Comparison of ENCODE assay signal across 26 mouse cellular contexts in genomic region chr6:131344346-131344745, GRCm38 (mm10). TPM values are rescaled to one million over a fixed set of nuclear protein-coding genes. Genes with fewer than 3 reads are reported as not detected.
"Had no signal": no experiment of that assay in that cellular context is flagged by ENCODE, and none has a peak within 500 bp of the region (broad histone marks: within the 10 kb centered on the region; RNA-seq: fewer than 3 reads in every experiment).

No protein-coding gene starts in this region.

- H3K4me1 ChIP-seq: heart, embryonic 10.5 days; heart, embryonic 12.5 days; hindbrain, embryonic 10.5 days; hindbrain, embryonic 12.5 days; limb, embryonic 13.5 days; limb, embryonic 15.5 days; liver, embryonic 12.5 days had no signal

- H3K36me3 ChIP-seq: heart, embryonic 10.5 days; heart, embryonic 12.5 days; hindbrain, embryonic 10.5 days; hindbrain, embryonic 12.5 days; limb, embryonic 13.5 days; limb, embryonic 15.5 days; liver, embryonic 12.5 days had no signal

- H3K4me3 ChIP-seq: gastrocnemius, adult 2 months; heart, embryonic 10.5 days; heart, embryonic 12.5 days; hindbrain, embryonic 10.5 days; hindbrain, embryonic 12.5 days; limb, embryonic 13.5 days; limb, embryonic 15.5 days; liver, embryonic 12.5 days had no signal

- DNase-seq: gastrocnemius, adult 2 months; gastrocnemius, postnatal 10 days; gastrocnemius, postnatal 25 days; heart, adult 18-20 months; heart, postnatal 10 days; heart, postnatal 4 days; kidney, adult 18-20 months; kidney, adult 8-10 months; kidney, postnatal 14 days; kidney, postnatal 36 days; layer of hippocampus, adult 9-11 months; layer of hippocampus, postnatal 36 days; left cerebral cortex, postnatal 4 days had no signal

- H3K9ac ChIP-seq: heart, embryonic 12.5 days; hindbrain, embryonic 12.5 days; hindbrain, embryonic 14.5 days; limb, embryonic 13.5 days; limb, embryonic 15.5 days; liver, embryonic 12.5 days; liver, embryonic 14.5 days had no signal

- H3K27me3 ChIP-seq: heart, embryonic 12.5 days; hindbrain, embryonic 12.5 days; limb, embryonic 13.5 days; limb, embryonic 15.5 days had no signal

- H3K9me3 ChIP-seq: heart, embryonic 10.5 days; heart, embryonic 12.5 days; hindbrain, embryonic 10.5 days; hindbrain, embryonic 12.5 days; limb, embryonic 13.5 days; limb, embryonic 15.5 days; liver, embryonic 12.5 days had no signal

- ATAC-seq: hindbrain, embryonic 16.5 days; liver, embryonic 12.5 days had no signal

- H3K27ac ChIP-seq: gastrocnemius, adult 2 months; heart, embryonic 10.5 days; hindbrain, embryonic 10.5 days; hindbrain, embryonic 12.5 days; hindbrain, embryonic 14.5 days; kidney, postnatal 0 days; limb, embryonic 13.5 days; limb, embryonic 15.5 days; liver, embryonic 12.5 days; liver, embryonic 14.5 days had no signal

- H3K4me2 ChIP-seq: heart, embryonic 12.5 days; hindbrain, embryonic 12.5 days; hindbrain, embryonic 14.5 days; limb, embryonic 13.5 days; limb, embryonic 15.5 days; liver, embryonic 12.5 days had no signal

RNA-seq across cellular contexts. Expression of gene Styk1, which starts 9.1 kb away (rescaled TPM):
- total RNA-seq: granulocyte monocyte progenitor cell, adult 5-6 weeks; liver, adult 2 months had no signal
- polyA plus RNA-seq: liver, adult 2 months had no signal
